Mouse (Mus musculus): ENCODE data around the gene 1700028J19Rik.
"Not testable (repeated sequence)": the region's sequence is repeated elsewhere in the genome, so short reads cannot be mapped to it uniquely, and the experiment has no call there.

- TF ChIP-seq CTCF, EP300 (IDR thresholded peaks at IDR 0.05; ENCODE audit: low read depth): not testable (repeated sequence)
These were observed 39.4 kb downstream of the 1700028J19Rik start, which contains the start of gene Klk1b4 for GRCm38 (mm10) chr7:44207135-44207534.
